Mouse (Mus musculus) lung, postnatal 0 days (tissue): Measurements from ENCODE around the gene Cuedc2. TPM values are rescaled to one million over a fixed set of nuclear protein-coding genes. Genes with fewer than 3 reads are reported as not detected.
A peak's percentile ranks its signal among the peaks of the same experiment; 100 is the strongest.

Source experiments
- ATAC-seq: fragments of 200-750 bp; cut with Nextera tagmentation; 2 replicates; pipeline ENCODE4 v1.8.0; 2017; ENCODE audit warnings: moderate library complexity
- DNase-seq: peaks from one replicate; pipeline ENCODE4 v3.0.0-alpha.2; 2016; ENCODE audit warnings: low spot score
- H3K27ac ChIP-seq: fragments of 300-500 bp; sonication (generic); 2 replicates; pipeline ENCODE4 v1.5.1; 2014; ENCODE audit warnings: antibody characterized with exemption, mild to moderate bottlenecking, low read length, mixed read lengths
- H3K27me3 ChIP-seq: fragments of 300-500 bp; sonication (generic); replicated peaks from 2 replicates; pipeline ENCODE4 v1.6.1; 2014; ENCODE audit warnings: low read length, mixed read lengths; ENCODE audit not compliant: insufficient read depth
- H3K36me3 ChIP-seq: fragments of 300-500 bp; sonication (generic); 2 replicates; pipeline ENCODE4 v1.6.1; 2014; ENCODE audit warnings: low read length, mixed read lengths; ENCODE audit not compliant: insufficient read depth
- H3K4me1 ChIP-seq: fragments of 300-500 bp; sonication (generic); 2 replicates; pipeline ENCODE4 v1.6.1; 2014; ENCODE audit warnings: antibody characterized with exemption, low read depth, low read length, mixed read lengths; ENCODE audit not compliant: insufficient read depth
- H3K4me2 ChIP-seq: fragments of 300-500 bp; sonication (generic); replicated peaks from 2 replicates; pipeline ENCODE4 v1.6.1; 2014; ENCODE audit warnings: low read depth, mild to moderate bottlenecking, low read length, moderate library complexity, mixed read lengths
- H3K4me3 ChIP-seq: fragments of 300-500 bp; sonication (generic); 2 replicates; pipeline ENCODE4 v1.5.1; 2014; ENCODE audit warnings: low read depth, low read length
- H3K9ac ChIP-seq: fragments of 300-500 bp; sonication (generic); replicated peaks from 2 replicates; pipeline ENCODE4 v1.6.1; 2014; ENCODE audit warnings: low read depth, mild to moderate bottlenecking
- H3K9me3 ChIP-seq: fragments of 300-500 bp; sonication (generic); 2 replicates; pipeline ENCODE4 v1.6.1; 2016; ENCODE audit warnings: low read length, mixed read lengths
- CTCF ChIP-seq: IDR thresholded peaks from 2 replicates; pipeline ENCODE4 v1.5.1; 2016; ENCODE audit warnings: antibody characterized with exemption, mild to moderate bottlenecking
- EP300 ChIP-seq: IDR thresholded peaks from 2 replicates; pipeline ENCODE4 v1.6.1; 2016; ENCODE audit warnings: antibody characterized with exemption, mild to moderate bottlenecking, control low read depth
- WGBS: fragments of 180-500 bp; shearing (Covaris S2); extraction: QIAGEN DNeasy Blood & Tissue Kit; methylation state at CpG from one replicate; pipeline ENCODE4 v1.1.7; 2014; 5-methylcytosine and 5-hydroxymethylcytosine counted together
- polyA plus RNA-seq: library from polyadenylated mRNA; unstranded; fragments of >200 nt; fragmentation: Nextera tagmentation; extraction: Ambion mirVana; gene quantifications from 2 replicates; pipeline ENCODE4 v1.2.1, GENCODE M21; 2015

The Cuedc2 gene
- polyA plus RNA-seq, 1 experiment from 2014 or later, result 99.9 TPM

DNA sequence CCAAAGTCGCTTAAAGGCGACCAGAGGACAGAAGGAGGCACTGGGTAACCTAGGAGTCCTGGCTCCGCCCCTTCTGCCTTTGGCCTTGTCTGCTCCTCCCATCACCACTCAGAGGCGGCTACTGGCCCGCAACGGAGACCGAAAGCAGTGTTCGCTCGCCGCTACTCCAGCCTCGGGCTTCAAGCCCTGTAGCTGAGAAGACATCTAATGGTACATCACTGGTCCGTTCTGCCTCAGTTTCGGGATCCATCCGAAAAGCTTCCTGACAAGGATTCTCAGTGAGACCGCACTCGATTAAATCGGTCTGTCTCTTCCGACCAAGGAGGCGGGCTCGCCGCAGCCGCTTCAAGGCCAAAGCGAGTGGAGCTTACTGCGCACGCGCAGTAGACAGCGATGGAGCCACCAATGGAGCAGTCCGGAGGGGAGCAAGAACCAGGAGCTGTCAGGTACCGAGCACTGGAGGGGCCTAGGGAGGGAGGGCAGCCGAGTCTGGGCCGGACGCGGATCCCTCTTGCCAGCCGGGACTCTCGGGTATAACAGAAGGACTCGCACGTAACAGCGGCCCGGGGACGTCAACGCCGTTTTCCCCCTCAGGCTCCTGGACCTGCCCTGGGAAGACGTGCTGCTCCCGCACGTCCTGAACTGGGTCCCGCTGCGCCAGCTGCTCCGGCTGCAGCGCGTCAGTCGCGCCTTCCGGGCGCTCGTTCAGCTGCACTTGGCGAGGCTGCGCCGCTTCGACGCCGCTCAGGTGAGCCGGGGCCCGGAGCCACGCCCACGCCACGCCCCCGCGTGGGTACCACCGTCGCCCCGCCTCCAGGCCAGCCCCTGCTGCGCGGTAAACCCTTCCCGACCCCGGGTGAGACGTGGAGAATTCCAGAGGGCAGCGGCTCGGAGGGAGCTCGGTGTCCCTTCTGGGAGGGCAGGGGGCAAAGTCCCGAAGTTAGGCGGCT, 10.1 kb downstream of the Cuedc2 start, which contains the start of gene Fbxl15:
Fbxl15 (plus strand) TSS at position 104 of the 950 bp plus-strand sequence.
- Histone ChIP-seq H3K4me3 (peak within 1 kb of the TSS; percentile 61), H3K36me3 (0 out of 2 replicates have a peak, but pooled peaks cover 3% of the 10 kb centered on the region), H3K9ac (peak within 1 kb of the TSS; percentile 30; the same call in 1 of the 2 replicates), H3K9me3 (no peaks in the 10 kb centered on the region), H3K27ac (peak within 1 kb of the TSS; percentile 86), H3K27me3 (peaks cover 25% of the 10 kb centered on the region), H3K4me1 (peaks cover 20% of the 10 kb centered on the region), H3K4me2 (peak within 1 kb of the TSS; percentile 99)
- WGBS, result under 1% methylated on average over 75 of the region's 81 CpGs
- no peak for TF ChIP-seq CTCF
- TF ChIP-seq EP300, result no peak
- DNase-seq (peak; percentile 97), ATAC-seq (peak; percentile 91)

DNA sequence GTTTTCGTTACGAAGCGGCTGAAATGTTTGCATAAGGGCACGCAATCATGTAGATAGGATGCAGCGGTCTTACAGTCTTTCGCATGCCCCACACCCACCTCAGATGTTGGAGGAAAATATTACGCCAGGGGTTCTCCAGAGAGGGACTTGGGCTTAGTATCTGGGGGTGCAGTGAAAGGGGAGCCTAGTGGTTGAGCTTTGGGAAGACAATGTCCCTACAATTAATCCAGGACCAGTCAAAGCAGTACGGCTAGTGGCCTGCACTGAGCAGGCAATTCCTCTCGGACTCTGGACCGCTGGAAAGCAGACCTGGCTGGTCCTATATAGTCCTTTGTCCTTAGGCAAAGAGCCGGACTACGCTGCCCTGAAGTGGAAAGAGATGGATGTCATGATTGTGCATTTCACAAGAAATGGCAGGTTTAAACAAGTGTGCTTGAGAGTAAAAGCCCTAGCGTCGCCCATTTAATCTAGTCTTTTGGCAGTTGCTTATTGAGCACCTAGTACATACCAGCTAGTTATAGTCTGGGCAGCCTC, 10.9 kb downstream of the Cuedc2 start:
- peak overlapping the region; percentile 61 for H3K4me3 ChIP-seq
- no peaks in the 10 kb centered on the region for H3K9me3 ChIP-seq
- no peak for DNase-seq
- WGBS, result 23% methylated on average over 14 of the region's 14 CpGs
- peaks cover 20% of the 10 kb centered on the region for H3K4me1 ChIP-seq
- ATAC-seq, result no peak
- H3K36me3 ChIP-seq, result 0 out of 2 replicates have a peak, but pooled peaks cover 3% of the 10 kb centered on the region
- peak overlapping the region; percentile 99 for H3K4me2 ChIP-seq
- no peak overlapping the region for H3K9ac ChIP-seq
- H3K27ac ChIP-seq, result peak overlapping the region; percentile 86; the same call in 1 of the 2 replicates
- peaks cover 26% of the 10 kb centered on the region for H3K27me3 ChIP-seq
- TF ChIP-seq CTCF (no peak; the same call in 1 of the 2 replicates), EP300 (no peak)

DNA sequence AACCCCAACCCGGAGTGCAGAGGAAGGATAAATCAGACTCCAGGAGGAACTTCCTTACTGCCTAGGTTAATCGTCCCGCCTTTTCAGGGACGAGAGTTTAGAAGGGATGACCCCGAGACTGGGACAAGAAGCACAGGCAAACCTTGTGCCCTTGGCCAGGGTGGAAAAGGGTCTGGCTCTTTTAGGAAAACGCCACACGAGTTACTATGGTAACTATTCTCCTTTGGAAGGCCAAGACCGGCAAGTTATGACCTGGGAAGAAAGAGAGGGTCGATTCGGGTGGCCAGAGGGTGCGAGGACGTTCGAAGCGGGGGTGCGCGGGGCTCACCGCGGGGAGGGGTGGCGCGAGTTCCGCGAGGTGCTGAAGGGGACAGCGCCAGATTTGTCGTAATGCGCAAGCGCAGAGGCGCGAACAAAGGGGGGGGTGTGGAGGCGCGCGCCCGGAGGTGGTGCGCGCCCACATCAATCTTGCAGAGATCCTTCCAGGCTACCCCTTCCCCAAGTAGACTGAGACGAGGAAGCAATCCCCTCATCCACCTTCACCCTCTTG, 11.7 kb downstream of the Cuedc2 start, which contains the start of gene Psd:
Psd (minus strand) TSS at position 401 of the 550 bp plus-strand sequence.
- Histone ChIP-seq H3K36me3 (0 out of 2 replicates have a peak, but pooled peaks cover 3% of the 10 kb centered on the region), H3K27ac (peak within 1 kb of the TSS; percentile 86), H3K4me1 (peaks cover 20% of the 10 kb centered on the region), H3K9ac (no peak within 1 kb of the TSS), H3K4me2 (peak within 1 kb of the TSS; percentile 99), H3K27me3 (peaks cover 27% of the 10 kb centered on the region), H3K9me3 (no peaks in the 10 kb centered on the region), H3K4me3 (peak within 1 kb of the TSS; percentile 61)
- peak; percentile 18 for DNase-seq
- ATAC-seq, result no peak
- WGBS, result 2% methylated on average over 33 of the region's 35 CpGs
- TF ChIP-seq CTCF (no peak), EP300 (no peak)

DNA sequence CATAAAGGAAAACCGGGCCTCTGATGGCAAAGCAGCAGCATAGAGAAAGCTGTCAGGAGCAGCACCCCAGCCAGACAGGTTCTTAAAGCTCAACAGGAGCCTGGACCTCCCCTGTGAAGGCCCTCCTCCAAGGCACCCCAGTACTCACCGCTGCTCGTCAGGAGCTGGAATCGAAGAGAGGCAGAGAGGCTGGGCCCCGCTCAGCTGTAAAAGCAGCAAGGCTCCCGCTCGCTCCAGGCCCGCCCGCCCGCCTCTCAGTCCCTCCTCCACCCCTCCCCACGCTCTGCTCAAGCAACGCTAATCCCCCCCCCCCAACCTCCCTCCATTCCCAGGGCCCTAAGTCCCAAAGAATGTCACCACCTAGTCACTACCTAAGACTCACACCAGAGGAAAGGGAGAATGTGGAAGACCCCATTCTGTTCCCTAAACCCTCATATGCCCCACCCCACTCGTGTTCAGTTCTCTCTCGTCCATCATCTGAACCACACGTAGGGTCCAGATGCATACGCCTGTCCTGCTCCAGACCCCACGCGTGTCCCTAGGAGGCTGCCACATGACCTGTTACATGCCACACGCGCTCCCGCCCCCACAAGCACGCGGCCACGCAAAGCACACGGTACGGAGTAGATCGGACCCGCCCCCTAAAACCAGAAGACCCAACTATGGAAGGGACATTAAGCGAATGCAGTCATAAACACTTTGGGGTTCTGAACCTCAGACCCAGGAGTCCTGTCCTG, 12.3 kb downstream of the Cuedc2 start:
- no peak for TF ChIP-seq CTCF
- no peak for TF ChIP-seq EP300
- Histone ChIP-seq H3K27me3 (peaks cover 31% of the 10 kb centered on the region), H3K4me1 (peaks cover 20% of the 10 kb centered on the region), H3K9me3 (no peaks in the 10 kb centered on the region), H3K4me2 (no peak overlapping the region), H3K36me3 (0 out of 2 replicates have a peak, but pooled peaks cover 3% of the 10 kb centered on the region), H3K4me3 (no peak overlapping the region), H3K9ac (no peak overlapping the region), H3K27ac (no peak overlapping the region)
- DNase-seq (no peak), ATAC-seq (no peak)
- 6% methylated on average over 25 of the region's 29 CpGs for WGBS

DNA sequence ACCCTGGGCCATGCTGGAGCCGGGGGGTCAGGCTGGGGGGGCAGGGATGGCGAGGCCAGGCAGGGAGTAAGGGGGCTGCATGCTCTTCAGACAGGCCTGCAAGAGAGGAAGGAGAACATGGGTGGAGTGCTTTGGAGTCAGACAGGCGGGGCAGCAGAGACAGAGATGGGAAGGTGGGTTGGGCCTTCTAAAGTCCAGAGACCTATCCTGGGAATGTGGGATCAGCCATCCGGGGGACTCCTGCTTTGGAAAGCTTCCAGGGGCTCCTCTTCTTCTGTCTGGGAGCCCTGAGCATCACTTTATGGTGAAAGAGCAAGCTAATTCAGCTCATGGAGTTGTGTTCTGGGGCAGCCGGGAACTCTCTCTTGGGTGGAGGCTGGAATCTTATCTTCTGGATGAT, 13.6 kb downstream of the Cuedc2 start:
- peaks cover 20% of the 10 kb centered on the region for H3K4me1 ChIP-seq
- H3K27ac ChIP-seq, result no peak overlapping the region
- WGBS, result 62% methylated on average over 4 of the region's 5 CpGs
- TF ChIP-seq CTCF (no peak), EP300 (no peak)
- no peak overlapping the region for H3K9ac ChIP-seq
- H3K27me3 ChIP-seq, result peaks cover 39% of the 10 kb centered on the region
- no peak overlapping the region for H3K4me3 ChIP-seq
- H3K4me2 ChIP-seq, result no peak overlapping the region
- ATAC-seq (no peak), DNase-seq (no peak)
- no peaks in the 10 kb centered on the region for H3K36me3 ChIP-seq
- H3K9me3 ChIP-seq, result no peaks in the 10 kb centered on the region
